Mouse (Mus musculus) left cerebral cortex, adult 2 months (tissue): Measurements from ENCODE around the gene Hcst. TPM values are rescaled to one million over a fixed set of nuclear protein-coding genes. Genes with fewer than 3 reads are reported as not detected.

Experiments
- DNase-seq, 2 experiments: peaks; one replicate each; pipeline ENCODE4 v3.0.0; 2021 to 2022; ENCODE audit warnings: low spot score in 2 of 2, mixed read lengths in 1 of 2; ENCODE audit errors: extremely low spot score in 1 of 2
- H3K27ac ChIP-seq: fragments of 200-600 bp; 2 replicates; pipeline ENCODE4 v1.8.1; 2022
- H3K4me3 ChIP-seq: fragments of 200-600 bp; 2 replicates; pipeline ENCODE4 v1.8.1; 2022
- CTCF ChIP-seq: fragments of 200-600 bp; IDR thresholded peaks from 2 replicates; pipeline ENCODE4 v1.8.1; 2022; ENCODE audit warnings: antibody characterized with exemption, mild to moderate bottlenecking, moderate library complexity
- intact Hi-C: fragments of 180-260 bp; cut with DNase I; formaldehyde crosslinking; loops from one replicate; pipeline ENCODE4 v1.15.1; 2025
- total RNA-seq, 2 experiments: library from RNA; stranded (reverse); gene quantifications; 2 replicates each; pipeline ENCODE4 v1.2.3; 2021

Hcst gene
- total RNA-seq, 2 experiments from 2014 or later = 3.1 TPM; not detected in 1

- Histone ChIP-seq H3K4me3 (peak within 1 kb of the TSS; percentile 87), H3K27ac (peak within 1 kb of the TSS; percentile 99)
- intact Hi-C loops = loop anchor here (2.0 to 5.0 kb wide), 2 partner anchors 88 to 102 kb away; no protein-coding TSS in a partner anchor
- TF ChIP-seq CTCF = no peak; the same call in none of the 2 replicates
- DNase-seq = peak; percentile 89
These were observed 25.5 kb upstream of the Hcst start, which contains the start of gene Aplp1 for GRCm38 (mm10) chr7:30444971-30445751. Gene Aplp1 (minus strand): TSS chr7:30445535.

- peak overlapping the region; percentile 87 for H3K4me3 ChIP-seq
- no peak for TF ChIP-seq CTCF
- peak; percentile 68 to 81 for DNase-seq
- intact Hi-C loops = loop anchor here (2.0 to 5.0 kb wide), 2 partner anchors 88 to 103 kb away; no protein-coding TSS in a partner anchor
- peak overlapping the region; percentile 99 for H3K27ac ChIP-seq
These were observed 24.7 kb upstream of the Hcst start for GRCm38 (mm10) chr7:30444154-30444970.

GRCm38 (mm10) chr7:30443696-30444095, 24.0 kb upstream of the Hcst start:
- intact Hi-C loops = loop anchor here (2.0 to 5.0 kb wide), 2 partner anchors 89 to 104 kb away; no protein-coding TSS in a partner anchor
- DNase-seq = no peak
- TF ChIP-seq CTCF = no peak
- peak overlapping the region; percentile 87 for H3K4me3 ChIP-seq
- no peak overlapping the region; the same call in 1 of the 2 replicates for H3K27ac ChIP-seq

- no peak overlapping the region for H3K4me3 ChIP-seq
- peak; percentile 65 for DNase-seq
- intact Hi-C loops = loop anchor here (1.0 to 5.0 kb wide), 3 partner anchors 32 to 107 kb away; no protein-coding TSS in a partner anchor
- TF ChIP-seq CTCF = peak; percentile 69
- no peak overlapping the region for H3K27ac ChIP-seq
These were observed 21.0 kb upstream of the Hcst start for GRCm38 (mm10) chr7:30440697-30441096.

- intact Hi-C loops = loop anchor here (1.0 to 10.0 kb wide), 4 partner anchors 33 to 255 kb away; partner anchors contain the start of gene Cox7a1
- no peak for DNase-seq
- Histone ChIP-seq H3K27ac (no peak overlapping the region), H3K4me3 (no peak overlapping the region)
- no peak for TF ChIP-seq CTCF
These were observed 20.1 kb upstream of the Hcst start for GRCm38 (mm10) chr7:30439734-30440133.

- no peak for DNase-seq
- H3K4me3 ChIP-seq = no peak overlapping the region
- TF ChIP-seq CTCF = no peak
- H3K27ac ChIP-seq = no peak overlapping the region
- intact Hi-C loops = loop anchor here (10.0 kb wide), 1 partner anchor 252 kb away; the partner anchor contains the start of gene Cox7a1
These were observed 17.2 kb upstream of the Hcst start for GRCm38 (mm10) chr7:30436879-30437278.

- H3K4me3 ChIP-seq = no peak overlapping the region
- intact Hi-C loops = loop anchor here (10.0 kb wide), 1 partner anchor 250 kb away; the partner anchor contains the start of gene Cox7a1
- TF ChIP-seq CTCF = no peak
- no peak overlapping the region for H3K27ac ChIP-seq
- no peak for DNase-seq
These were observed 15.5 kb upstream of the Hcst start for GRCm38 (mm10) chr7:30435156-30435555.

- TF ChIP-seq CTCF = no peak
- no peak for DNase-seq
- Histone ChIP-seq H3K4me3 (no peak overlapping the region), H3K27ac (no peak overlapping the region)
- intact Hi-C loops = loop anchor here (10.0 kb wide), 1 partner anchor 250 kb away; the partner anchor contains the start of gene Cox7a1
These were observed 15.0 kb upstream of the Hcst start for GRCm38 (mm10) chr7:30434701-30435100.

- TF ChIP-seq CTCF = no peak
- Histone ChIP-seq H3K27ac (no peak overlapping the region), H3K4me3 (no peak overlapping the region)
- intact Hi-C loops = loop anchor here (10.0 kb wide), 1 partner anchor 249 kb away; the partner anchor contains the start of gene Cox7a1
- DNase-seq = no peak
These were observed 14.6 kb upstream of the Hcst start for GRCm38 (mm10) chr7:30434238-30434637.

GRCm38 (mm10) chr7:30431793-30432192, 12.1 kb upstream of the Hcst start:
- Histone ChIP-seq H3K27ac (peak overlapping the region; percentile 76; the same call in 1 of the 2 replicates), H3K4me3 (no peak overlapping the region)
- peak; percentile 84 to 85 for DNase-seq
- intact Hi-C loops = loop anchor here (1.0 to 10.0 kb wide), 3 partner anchors 59 to 247 kb away; partner anchors contain the start of gene Cox7a1
- TF ChIP-seq CTCF = peak; percentile 57

- H3K27ac ChIP-seq = no peak overlapping the region
- no peak overlapping the region for H3K4me3 ChIP-seq
- TF ChIP-seq CTCF = no peak
- intact Hi-C loops = loop anchor here (10.0 kb wide), 1 partner anchor 245 kb away; the partner anchor contains the start of gene Cox7a1
- DNase-seq = no peak
These were observed 10.5 kb upstream of the Hcst start for GRCm38 (mm10) chr7:30430191-30430590.
